Mouse (Mus musculus) myocyte (in vitro differentiated cells): Measurements from ENCODE around the gene Icam1.

Experiments used
- CEBPB ChIP-seq: IDR thresholded peaks from 2 replicates; pipeline ENCODE4 v1.6.1; 2011; ENCODE audit warnings: mild to moderate bottlenecking, moderate library complexity; ENCODE audit not compliant: poor library complexity, insufficient read depth, severe bottlenecking
- E2F4 ChIP-seq: IDR thresholded peaks from one replicate; pipeline ENCODE4 v1.6.1; 2011; ENCODE audit warnings: mild to moderate bottlenecking, control low read depth, moderate library complexity; ENCODE audit not compliant: insufficient read depth
- MAX ChIP-seq: IDR thresholded peaks from one replicate; pipeline ENCODE4 v1.6.1; 2011; ENCODE audit warnings: low read depth, mild to moderate bottlenecking, control low read depth
- MYOG ChIP-seq, 3 experiments: IDR thresholded peaks; one replicate each; pipeline ENCODE4 v1.6.1; 2011; ENCODE audit warnings: control low read depth in 2 of 3, low read depth in 2 of 3, mild to moderate bottlenecking in 2 of 3; ENCODE audit not compliant: insufficient read length in 2 of 3, control insufficient read depth in 1 of 3, insufficient read depth in 1 of 3
- POLR2A ChIP-seq: IDR thresholded peaks from one replicate; pipeline ENCODE4 v1.6.1; 2011; ENCODE audit warnings: low read depth, mild to moderate bottlenecking, control low read depth, moderate library complexity; ENCODE audit not compliant: insufficient read length
- POLR2AphosphoS2 ChIP-seq: IDR thresholded peaks from one replicate; pipeline ENCODE4 v1.6.1; 2011; ENCODE audit warnings: low read depth, control low read depth; ENCODE audit not compliant: insufficient read length
- REST ChIP-seq: IDR thresholded peaks from one replicate; pipeline ENCODE4 v1.6.1; 2011; ENCODE audit warnings: mild to moderate bottlenecking, control low read depth, moderate library complexity; ENCODE audit not compliant: insufficient read depth, insufficient read length
- SRF ChIP-seq: IDR thresholded peaks from one replicate; pipeline ENCODE4 v1.6.1; 2011; ENCODE audit warnings: low read depth; ENCODE audit not compliant: control insufficient read depth, insufficient read length
- TCF12 ChIP-seq: IDR thresholded peaks from one replicate; pipeline ENCODE4 v1.6.1; 2011; ENCODE audit warnings: mild to moderate bottlenecking, control low read depth; ENCODE audit not compliant: poor library complexity, insufficient read depth, severe bottlenecking
- USF1 ChIP-seq: IDR thresholded peaks from one replicate; pipeline ENCODE4 v1.6.1; 2011; ENCODE audit warnings: low read depth, mild to moderate bottlenecking, control low read depth, moderate library complexity

DNA sequence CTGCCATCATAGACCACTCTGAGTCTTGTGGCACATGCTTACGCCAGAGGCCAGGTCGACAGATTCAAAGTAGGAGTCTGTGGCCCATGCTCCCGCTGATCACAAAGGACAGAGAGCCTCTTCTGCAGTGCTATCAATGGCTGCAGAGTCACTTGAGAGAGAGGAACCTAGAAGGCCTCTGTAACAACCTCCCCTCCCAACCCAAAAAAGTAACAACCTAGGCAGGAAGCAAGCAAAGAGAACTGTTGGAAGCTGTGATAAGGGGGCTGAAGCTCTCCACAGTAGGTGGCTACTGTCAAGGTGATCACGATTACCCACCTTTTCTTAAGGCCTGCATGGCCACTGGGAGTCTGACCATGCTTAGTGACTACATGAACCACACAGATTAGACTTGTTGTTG lies 27.8 kb downstream of the Icam1 start:
- TF ChIP-seq MAX (no peak), USF1 (no peak), MYOG (IDR thresholded peaks at IDR 0.05; ENCODE audit: control insufficient read depth in 1 of 3, insufficient read depth in 1 of 3, insufficient read length in 2 of 3, low read depth in 2 of 3) (no peak), TCF12 (no peak), POLR2A (no peak), SRF (no peak), REST (no peak), E2F4 (no peak), CEBPB (no peak), POLR2AphosphoS2 (no peak)
